35 mouse cellular contexts compared by ENCODE assay signal in the genomic region with DNA sequence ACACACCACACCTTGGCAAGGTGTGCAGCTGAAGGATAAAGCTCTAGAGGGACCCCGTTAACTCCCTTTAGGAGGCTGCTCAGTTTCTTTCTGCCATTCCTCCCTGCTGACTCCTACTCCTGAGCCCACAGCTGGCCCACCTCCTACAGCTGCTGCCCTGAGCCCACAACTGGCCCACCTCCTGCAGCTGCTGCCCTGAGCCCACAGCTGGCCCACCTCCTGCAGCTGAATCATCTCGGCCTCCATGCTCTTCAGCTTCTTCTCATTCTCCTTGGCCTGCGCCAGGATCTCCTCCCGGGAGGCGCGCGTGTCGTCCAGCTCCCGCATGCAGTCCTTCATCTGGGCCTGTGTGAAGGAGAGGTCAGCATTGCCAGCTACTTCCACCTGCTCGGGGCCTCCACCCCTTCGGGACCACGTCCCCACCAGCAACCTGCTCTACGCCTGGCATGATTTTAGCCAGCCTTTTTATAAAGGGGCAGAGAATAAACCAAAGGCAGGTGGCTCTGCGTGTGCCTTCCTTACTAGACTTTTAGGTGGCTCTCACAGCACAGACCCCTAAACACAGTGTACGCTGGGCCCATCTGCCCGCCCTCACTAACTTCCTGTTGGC. TPM values are rescaled to one million over a fixed set of nuclear protein-coding genes. Genes with fewer than 3 reads are reported as not detected.
DNase-seq lines count a peak whose midpoint lies in the region; ATAC-seq and TF ChIP-seq lines count a peak whose summit lies in the region.
"Had no signal": no experiment of that assay in that cellular context is flagged by ENCODE, and none has a peak within 500 bp of the region (broad histone marks: within the 10 kb centered on the region; RNA-seq: fewer than 3 reads in every experiment).

No protein-coding gene starts in this region.

- no peak for DNase-seq in layer of hippocampus, adult 2 months (ENCODE audit: low spot score in 2 of 2)
- DNase-seq in layer of hippocampus, postnatal 36 days, result no peak
- DNase-seq in lung, postnatal 14 days, result no peak
- DNase-seq in retina, postnatal 1 day, result no peak
- no peak for DNase-seq in layer of hippocampus, adult 18-20 months (ENCODE audit: low spot score in 2 of 2)
- DNase-seq: adrenal gland, adult 8-10 months; B cell, adult 2 months; cerebellum, adult 11 months; cerebellum, adult 9-10 months; embryo, embryonic 11 days; gastrocnemius, postnatal 36 days; heart, postnatal 14 days; kidney, adult 8-10 months; kidney, postnatal 4 days; layer of hippocampus, adult 9-11 months; lung, postnatal 36 days; midbrain, embryonic 14.5 days; spleen, adult 18-20 months; thymus, postnatal 14 days had no signal

- H3K36me3 ChIP-seq in lung, embryonic 16.5 days (ENCODE audit: control insufficient read depth, insufficient read depth, low read length), result peaks cover 89% of the 10 kb centered on the region
- peaks cover 100% of the 10 kb centered on the region for H3K36me3 ChIP-seq in limb, embryonic 13.5 days

- 0 out of 2 replicates have a peak overlapping the region, but pooled peaks have one; percentile 48 for H3K27ac ChIP-seq in layer of hippocampus, adult 2 months
- H3K27ac ChIP-seq in lung, embryonic 16.5 days (ENCODE audit: low read length), result peak overlapping the region; percentile 69
- H3K27ac ChIP-seq in bone marrow macrophage, adult 2 months (ENCODE audit: insufficient read depth, low read depth, low read length), result peak overlapping the region; percentile 92; the same call in 1 of the 2 replicates
- H3K27ac ChIP-seq in limb, embryonic 13.5 days, result 0 out of 2 replicates have a peak overlapping the region, but pooled peaks have one; percentile 78
- H3K27ac ChIP-seq: embryonic facial prominence, embryonic 12.5 days; heart, embryonic 13.5 days; kidney, postnatal 0 days; liver, embryonic 15.5 days; neural tube, embryonic 15.5 days had no signal

- H3K4me2 ChIP-seq in lung, embryonic 16.5 days (ENCODE audit: low read depth, low read length), result no peak overlapping the region
- H3K4me2 ChIP-seq in limb, embryonic 13.5 days (replicated peaks), result no peak overlapping the region
- H3K4me2 ChIP-seq: embryonic facial prominence, embryonic 12.5 days; heart, embryonic 13.5 days; liver, embryonic 15.5 days; neural tube, embryonic 15.5 days had no signal

- no peak overlapping the region for H3K4me3 ChIP-seq in layer of hippocampus, adult 2 months
- H3K4me3 ChIP-seq in lung, embryonic 16.5 days (ENCODE audit: low read length), result no peak overlapping the region
- H3K4me3 ChIP-seq in bone marrow macrophage, adult 2 months (ENCODE audit: insufficient read depth, low read length), result no peak overlapping the region
- H3K4me3 ChIP-seq in limb, embryonic 13.5 days, result no peak overlapping the region
- H3K4me3 ChIP-seq: embryonic facial prominence, embryonic 12.5 days; heart, embryonic 13.5 days; liver, embryonic 15.5 days; neural tube, embryonic 15.5 days had no signal

- H3K4me1 ChIP-seq in lung, embryonic 16.5 days (replicated peaks; ENCODE audit: control insufficient read depth, insufficient read depth, low read length), result peaks cover 3% of the 10 kb centered on the region; the same call in 1 of the 2 replicates
- H3K4me1 ChIP-seq in bone marrow macrophage, adult 2 months (ENCODE audit: control insufficient read depth, insufficient read depth, low read length), result peaks cover 18% of the 10 kb centered on the region
- H3K4me1 ChIP-seq in limb, embryonic 13.5 days, result peaks cover 21% of the 10 kb centered on the region
- H3K4me1 ChIP-seq: embryonic facial prominence, embryonic 12.5 days; heart, embryonic 13.5 days; neural tube, embryonic 15.5 days had no signal

- no peaks in the 10 kb centered on the region for H3K27me3 ChIP-seq in lung, embryonic 16.5 days (ENCODE audit: control insufficient read depth, insufficient read depth, low read depth, low read length)
- H3K27me3 ChIP-seq in limb, embryonic 13.5 days, result no peaks in the 10 kb centered on the region
- H3K27me3 ChIP-seq: CH12.LX; embryonic facial prominence, embryonic 12.5 days; heart, embryonic 13.5 days; liver, embryonic 15.5 days; neural tube, embryonic 15.5 days had no signal

- H3K9me3 ChIP-seq in lung, embryonic 16.5 days (ENCODE audit: control insufficient read depth, low read length), result no peaks in the 10 kb centered on the region
- H3K9me3 ChIP-seq in limb, embryonic 13.5 days, result no peaks in the 10 kb centered on the region
- H3K9me3 ChIP-seq: embryonic facial prominence, embryonic 12.5 days; heart, embryonic 13.5 days; liver, embryonic 15.5 days; neural tube, embryonic 15.5 days had no signal

- TF ChIP-seq CTCF in layer of hippocampus, adult 2 months (conservative IDR thresholded peaks at IDR 0.05), result no peak
- no peak for TF ChIP-seq CTCF in bone marrow macrophage, adult 2 months (IDR thresholded peaks at IDR 0.05; ENCODE audit: low read depth, low read length)

- no peak overlapping the region for H3K9ac ChIP-seq in lung, embryonic 16.5 days (ENCODE audit: low read length)
- no peak overlapping the region for H3K9ac ChIP-seq in limb, embryonic 13.5 days
- H3K9ac ChIP-seq: embryonic facial prominence, embryonic 12.5 days; heart, embryonic 13.5 days; liver, embryonic 15.5 days; neural tube, embryonic 15.5 days had no signal

- WGBS in lung, embryonic 16.5 days, result 90% methylated on average over 16 of the region's 16 CpGs
- 89% methylated on average over 16 of the region's 16 CpGs for WGBS in limb, embryonic 13.5 days

- TF ChIP-seq POLR2A in bone marrow macrophage, adult 2 months (IDR thresholded peaks at IDR 0.05; ENCODE audit: borderline replicate concordance, low read depth, low read length), result no peak

- no peak for ATAC-seq in lung, embryonic 16.5 days (ENCODE audit: low read depth)
- no peak for ATAC-seq in limb, embryonic 13.5 days (ENCODE audit: low FRiP score, low read depth)
- ATAC-seq: forebrain, embryonic 14.5 days; intestine, embryonic 16.5 days had no signal

RNA-seq across cellular contexts. Expression of gene Apol8, which starts 8.8 kb away (rescaled TPM):
- 1 to 10 TPM; 5.7 to 7.4 TPM for total RNA-seq in layer of hippocampus, adult 2 months (2021)
- total RNA-seq in layer of hippocampus, postnatal 36 days (2021), result 1 to 10 TPM; 4.0 to 6.7 TPM
- polyA plus RNA-seq in lung, embryonic 16.5 days (2015; fragmentation: Nextera tagmentation; extraction: Ambion mirVana), result 0.10 and 0.20 TPM in 2 replicates
- polyA plus RNA-seq in bone marrow macrophage, adult 2 months (2012; ENCODE audit: insufficient read depth, insufficient read length, missing spikeins), result not detected in 2 replicates
- 0.18 TPM in 1 of 2 replicates, not detected in the other for polyA plus RNA-seq in limb, embryonic 13.5 days (2015; fragmentation: Nextera tagmentation; extraction: Ambion mirVana)
- total RNA-seq in layer of hippocampus, adult 18-20 months (2021), result 1 to 10 TPM; 8.0 to 8.9 TPM
- total RNA-seq: heart, adult 8-10 months; heart, postnatal 14 days had no signal
- polyA plus RNA-seq: kidney, postnatal 0 days had no signal

RNA-seq across cellular contexts. Expression of gene Apol9b, which starts 36.8 kb away (rescaled TPM):
- total RNA-seq in layer of hippocampus, adult 2 months (2021), result not detected
- not detected for total RNA-seq in layer of hippocampus, postnatal 36 days (2021)
- polyA plus RNA-seq in lung, embryonic 16.5 days (2015; fragmentation: Nextera tagmentation; extraction: Ambion mirVana), result 0.15 TPM in 1 of 2 replicates, not detected in the other
- polyA plus RNA-seq in bone marrow macrophage, adult 2 months (2012; ENCODE audit: insufficient read depth, insufficient read length, missing spikeins), result 0.72 and 1.0 TPM in 2 replicates
- not detected in 2 replicates for polyA plus RNA-seq in limb, embryonic 13.5 days (2015; fragmentation: Nextera tagmentation; extraction: Ambion mirVana)
- not detected for total RNA-seq in layer of hippocampus, adult 18-20 months (2021)
- total RNA-seq: CH12.LX; ES-E14; gastrocnemius, postnatal 36 days; left cerebral cortex, adult 18-20 months; monocyte, adult 5-6 weeks had no signal
- polyA plus RNA-seq: embryonic facial prominence, embryonic 12.5 days; forebrain, embryonic 14.5 days; hindbrain, embryonic 11.5 days; midbrain, embryonic 14.5 days had no signal
